25 mouse cellular contexts compared by ENCODE assay signal in genomic region chr3:96675690-96676089, GRCm38 (mm10). TPM values are rescaled to one million over a fixed set of nuclear protein-coding genes. Genes with fewer than 3 reads are reported as not detected.
A peak's percentile ranks its signal among the peaks of the same experiment; 100 is the strongest.
DNase-seq lines count a peak whose midpoint lies in the region; ATAC-seq and TF ChIP-seq lines count a peak whose summit lies in the region.
"Had no signal": no experiment of that assay in that cellular context is flagged by ENCODE, and none has a peak within 500 bp of the region (broad histone marks: within the 10 kb centered on the region; RNA-seq: fewer than 3 reads in every experiment).

No protein-coding gene starts in this region.

- TF ChIP-seq CTCF in left cerebral cortex, adult 2 months (IDR thresholded peaks at IDR 0.05): no peak

- H3K4me3 ChIP-seq in kidney, embryonic 16.5 days (ENCODE audit: low read length): no peak overlapping the region
- H3K4me3 ChIP-seq in embryonic facial prominence, embryonic 13.5 days: no peak overlapping the region
- H3K4me3 ChIP-seq in stomach, embryonic 16.5 days (replicated peaks; ENCODE audit: low read length): no peak overlapping the region
- H3K4me3 ChIP-seq in left cerebral cortex, adult 2 months: no peak overlapping the region
- H3K4me3 ChIP-seq: forebrain, embryonic 13.5 days; heart, adult 2 months; heart, embryonic 15.5 days; limb, embryonic 13.5 days; lung, embryonic 15.5 days had no signal

- WGBS in kidney, embryonic 16.5 days: 44% methylated on average over 3 of the region's 3 CpGs
- WGBS in embryonic facial prominence, embryonic 13.5 days: 48% methylated on average over 3 of the region's 3 CpGs
- 53% methylated on average over 3 of the region's 3 CpGs for WGBS in stomach, embryonic 16.5 days

- ATAC-seq in kidney, embryonic 16.5 days (ENCODE audit: low FRiP score, low TSS enrichment): no peak
- ATAC-seq in embryonic facial prominence, embryonic 13.5 days (ENCODE audit: insufficient number of reproducible peaks, insufficient read depth, low FRiP score, low TSS enrichment, low read depth): no peak
- peak; percentile 24; the same call in 1 of the 2 replicates for ATAC-seq in stomach, embryonic 16.5 days (ENCODE audit: insufficient read depth, low FRiP score)
- ATAC-seq: forebrain, embryonic 13.5 days; hindbrain, embryonic 16.5 days had no signal

- no peaks in the 10 kb centered on the region for H3K9me3 ChIP-seq in kidney, embryonic 16.5 days (ENCODE audit: low read length)
- H3K9me3 ChIP-seq in embryonic facial prominence, embryonic 13.5 days: no peaks in the 10 kb centered on the region
- H3K9me3 ChIP-seq in stomach, embryonic 16.5 days (replicated peaks; ENCODE audit: control insufficient read depth, low read length): no peaks in the 10 kb centered on the region
- H3K9me3 ChIP-seq: forebrain, embryonic 13.5 days; heart, embryonic 15.5 days; limb, embryonic 13.5 days; lung, embryonic 15.5 days had no signal

- no peaks in the 10 kb centered on the region for H3K36me3 ChIP-seq in kidney, embryonic 16.5 days (ENCODE audit: insufficient read depth, low read length)
- no peaks in the 10 kb centered on the region for H3K36me3 ChIP-seq in embryonic facial prominence, embryonic 13.5 days
- H3K36me3 ChIP-seq in stomach, embryonic 16.5 days (ENCODE audit: control insufficient read depth, insufficient read depth, low read length): no peaks in the 10 kb centered on the region
- H3K36me3 ChIP-seq: heart, embryonic 15.5 days; limb, embryonic 13.5 days; lung, embryonic 15.5 days had no signal

- H3K27ac ChIP-seq in kidney, embryonic 16.5 days (ENCODE audit: low read length): peak overlapping the region; percentile 20; the same call in 1 of the 2 replicates
- H3K27ac ChIP-seq in embryonic facial prominence, embryonic 13.5 days: peak overlapping the region; percentile 28
- H3K27ac ChIP-seq in stomach, embryonic 16.5 days (ENCODE audit: low read length): peak overlapping the region; percentile 89; the same call in 1 of the 2 replicates
- H3K27ac ChIP-seq in left cerebral cortex, adult 2 months: no peak overlapping the region
- H3K27ac ChIP-seq: forebrain, embryonic 13.5 days; heart, adult 2 months; heart, embryonic 15.5 days; limb, embryonic 13.5 days; liver, embryonic 14.5 days; lung, embryonic 15.5 days had no signal

- H3K4me2 ChIP-seq in kidney, embryonic 16.5 days (replicated peaks; ENCODE audit: low read depth, low read length): no peak overlapping the region
- no peak overlapping the region for H3K4me2 ChIP-seq in embryonic facial prominence, embryonic 13.5 days
- H3K4me2 ChIP-seq in stomach, embryonic 16.5 days (ENCODE audit: low read depth, low read length): no peak overlapping the region
- H3K4me2 ChIP-seq: forebrain, embryonic 13.5 days; heart, embryonic 15.5 days; limb, embryonic 13.5 days; lung, embryonic 15.5 days had no signal

- 0 out of 2 replicates have a peak, but pooled peaks cover 5% of the 10 kb centered on the region for H3K27me3 ChIP-seq in kidney, embryonic 16.5 days (ENCODE audit: insufficient read depth, low read length)
- peaks cover 14% of the 10 kb centered on the region for H3K27me3 ChIP-seq in embryonic facial prominence, embryonic 13.5 days
- H3K27me3 ChIP-seq in stomach, embryonic 16.5 days (ENCODE audit: control insufficient read depth, insufficient read depth, low read length): no peaks in the 10 kb centered on the region

- peaks cover 21% of the 10 kb centered on the region for H3K4me1 ChIP-seq in kidney, embryonic 16.5 days (ENCODE audit: insufficient read depth, low read length)
- peaks cover 12% of the 10 kb centered on the region for H3K4me1 ChIP-seq in embryonic facial prominence, embryonic 13.5 days
- peaks cover 7% of the 10 kb centered on the region; the same call in 1 of the 2 replicates for H3K4me1 ChIP-seq in stomach, embryonic 16.5 days (ENCODE audit: control insufficient read depth, insufficient read depth, low read length)

- intact Hi-C loops in left cerebral cortex, adult 2 months (cut with DNase I): no loop called here

- no peak for DNase-seq in kidney, adult 11 months
- peak; percentile 30 for DNase-seq in NIH3T3 (ENCODE audit: low read depth)
- DNase-seq in thymus, postnatal 14 days: no peak
- DNase-seq in cerebellum, adult 11-12 months: no peak
- no peak for DNase-seq in left cerebral cortex, adult 2 months (ENCODE audit: extremely low spot score in 1 of 2, low spot score in 2 of 2)
- DNase-seq: adrenal gland, adult 8-10 months; cerebellum, postnatal 14 days; embryo, embryonic 11 days; gastrocnemius, postnatal 25 days; heart, adult 2 months; kidney, adult 2 months; lung, postnatal 4 days; right cerebral cortex, postnatal 4 days; thymus, postnatal 36 days had no signal

- no peak overlapping the region for H3K9ac ChIP-seq in kidney, embryonic 16.5 days (replicated peaks; ENCODE audit: low read length)
- H3K9ac ChIP-seq in embryonic facial prominence, embryonic 13.5 days: no peak overlapping the region
- no peak overlapping the region for H3K9ac ChIP-seq in stomach, embryonic 16.5 days (ENCODE audit: low read length)
- H3K9ac ChIP-seq: forebrain, embryonic 13.5 days; heart, embryonic 15.5 days; limb, embryonic 13.5 days; liver, embryonic 14.5 days; lung, embryonic 15.5 days had no signal

RNA-seq across cellular contexts. Expression of gene Ankrd35, which starts 5.8 kb away (rescaled TPM):
- 1.2 and 1.6 TPM in 2 replicates for polyA plus RNA-seq in kidney, embryonic 16.5 days (2015; fragmentation: Nextera tagmentation; extraction: Ambion mirVana)
- polyA plus RNA-seq in embryonic facial prominence, embryonic 13.5 days (2015; fragmentation: Nextera tagmentation; extraction: Ambion mirVana): 1.3 and 2.1 TPM in 2 replicates
- polyA plus RNA-seq in stomach, embryonic 16.5 days (2015; fragmentation: Nextera tagmentation; extraction: Ambion mirVana): 8.0 and 10.5 TPM in 2 replicates
- 1 to 10 TPM; 8.3 to 9.5 TPM for total RNA-seq in left cerebral cortex, adult 2 months (2021)
- total RNA-seq: hematopoietic stem cell, adult 5-6 weeks had no signal

RNA-seq across cellular contexts. Expression of gene Pias3, which starts 20.5 kb away (rescaled TPM):
- 62.1 and 72.3 TPM in 2 replicates for polyA plus RNA-seq in kidney, embryonic 16.5 days (2015; fragmentation: Nextera tagmentation; extraction: Ambion mirVana)
- 71.5 and 75.2 TPM in 2 replicates for polyA plus RNA-seq in embryonic facial prominence, embryonic 13.5 days (2015; fragmentation: Nextera tagmentation; extraction: Ambion mirVana)
- polyA plus RNA-seq in stomach, embryonic 16.5 days (2015; fragmentation: Nextera tagmentation; extraction: Ambion mirVana): 54.6 and 60.2 TPM in 2 replicates
- 10 to 100 TPM; 23.6 to 30.3 TPM for total RNA-seq in left cerebral cortex, adult 2 months (2021)

RNA-seq across cellular contexts. Expression of gene Itga10, which starts 30.3 kb away (rescaled TPM):
- 0.85 and 1.2 TPM in 2 replicates for polyA plus RNA-seq in kidney, embryonic 16.5 days (2015; fragmentation: Nextera tagmentation; extraction: Ambion mirVana)
- polyA plus RNA-seq in embryonic facial prominence, embryonic 13.5 days (2015; fragmentation: Nextera tagmentation; extraction: Ambion mirVana): 3.5 and 3.8 TPM in 2 replicates
- polyA plus RNA-seq in stomach, embryonic 16.5 days (2015; fragmentation: Nextera tagmentation; extraction: Ambion mirVana): 0.85 and 1.2 TPM in 2 replicates
- 1 to 10 TPM; 2.9 to 3.6 TPM for total RNA-seq in left cerebral cortex, adult 2 months (2021)
- total RNA-seq: hematopoietic stem cell, adult 5-6 weeks had no signal

RNA-seq across cellular contexts. Expression of gene Nudt17, which starts 32.7 kb away (rescaled TPM):
- polyA plus RNA-seq in kidney, embryonic 16.5 days (2015; fragmentation: Nextera tagmentation; extraction: Ambion mirVana): 12.0 and 12.2 TPM in 2 replicates
- 13.5 and 16.5 TPM in 2 replicates for polyA plus RNA-seq in embryonic facial prominence, embryonic 13.5 days (2015; fragmentation: Nextera tagmentation; extraction: Ambion mirVana)
- 7.0 and 9.2 TPM in 2 replicates for polyA plus RNA-seq in stomach, embryonic 16.5 days (2015; fragmentation: Nextera tagmentation; extraction: Ambion mirVana)
- 10 to 100 TPM in 1 of 2 experiments, 1 to 10 TPM in 1; 8.7 to 10.4 TPM for total RNA-seq in left cerebral cortex, adult 2 months (2021)
- total RNA-seq: hematopoietic stem cell, adult 5-6 weeks had no signal

RNA-seq across cellular contexts. Expression of gene Gm42957, which starts 40.4 kb away (rescaled TPM):
- 0.05 and 0.21 TPM in 2 replicates for polyA plus RNA-seq in kidney, embryonic 16.5 days (2015; fragmentation: Nextera tagmentation; extraction: Ambion mirVana)
- polyA plus RNA-seq in embryonic facial prominence, embryonic 13.5 days (2015; fragmentation: Nextera tagmentation; extraction: Ambion mirVana): 0.22 and 0.58 TPM in 2 replicates
- 0.07 and 0.09 TPM in 2 replicates for polyA plus RNA-seq in stomach, embryonic 16.5 days (2015; fragmentation: Nextera tagmentation; extraction: Ambion mirVana)
- total RNA-seq in left cerebral cortex, adult 2 months (2021): under 1 TPM; 0.41 to 0.68 TPM
- total RNA-seq: hematopoietic stem cell, adult 5-6 weeks; neutrophil, adult 5-6 weeks had no signal
- polyA plus RNA-seq: kidney, adult 2 months had no signal
